Mouse (Mus musculus) liver, adult 2 months (tissue): ENCODE measurements around the gene Ets1.

Experiments used
- CTCF ChIP-seq: fragments of 200-500 bp; IDR thresholded peaks from 2 replicates; pipeline ENCODE4 v1.5.1; 2011; ENCODE audit warnings: low read depth, low read length, control low read depth
- POLR2A ChIP-seq: fragments of 200-500 bp; IDR thresholded peaks from 2 replicates; pipeline ENCODE4 v1.6.1; 2011; ENCODE audit warnings: low read length, control low read depth; ENCODE audit not compliant: insufficient read depth; ENCODE audit errors: extremely low read depth

DNA sequence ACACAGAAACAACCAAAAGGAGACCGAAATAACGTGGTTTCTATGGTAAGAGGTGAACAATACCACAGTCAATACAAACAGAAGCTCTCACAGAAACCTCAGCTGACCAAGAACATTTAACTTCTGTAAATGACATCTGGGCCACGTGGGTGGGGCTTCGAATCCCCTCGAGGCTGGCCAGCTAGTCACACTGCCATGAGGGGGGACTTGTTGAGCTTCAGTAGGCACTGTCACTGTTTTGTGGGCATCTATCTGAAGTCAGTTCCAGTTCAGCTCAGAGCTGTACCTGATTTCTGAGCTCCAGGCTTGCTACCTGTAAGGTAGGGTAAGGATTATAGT, 18.6 kb upstream of the Ets1 start:
- TF ChIP-seq CTCF: no peak
- no peak for TF ChIP-seq POLR2A
